Mouse (Mus musculus) forebrain, embryonic 11.5 days (tissue): ENCODE measurements at regions not wholly inside any gene's neighbourhood (a gene's known extent, or its start where the extent isn't known, plus 50 kb on each side); places are given as distances from the start of the nearest gene placed in this dataset.

Experiments used
- ATAC-seq: fragments of 200-750 bp; cut with Nextera tagmentation; replicated peaks from 2 replicates; pipeline ENCODE4 v1.8.0; 2017; ENCODE audit warnings: moderate TSS enrichment; ENCODE audit not compliant: low FRiP score
- DNase-seq: peaks from one replicate; pipeline ENCODE4 v3.0.0-alpha.2; 2017; ENCODE audit warnings: low spot score
- H3K27ac ChIP-seq: fragments of 300-500 bp; sonication (generic); 2 replicates; pipeline ENCODE4 v1.5.1; 2014; ENCODE audit warnings: low read depth, low read length
- H3K27me3 ChIP-seq: fragments of 300-500 bp; sonication (generic); 2 replicates; pipeline ENCODE4 v1.6.1; 2014; ENCODE audit warnings: mild to moderate bottlenecking, low read length, mixed read lengths; ENCODE audit not compliant: control insufficient read depth, insufficient read depth
- H3K36me3 ChIP-seq: fragments of 300-500 bp; sonication (generic); 2 replicates; pipeline ENCODE4 v1.6.1; 2014; ENCODE audit warnings: mild to moderate bottlenecking, low read length, moderate library complexity, mixed read lengths; ENCODE audit not compliant: control insufficient read depth, insufficient read depth
- H3K4me1 ChIP-seq: fragments of 300-500 bp; sonication (generic); replicated peaks from 2 replicates; pipeline ENCODE4 v1.6.1; 2014; ENCODE audit warnings: low read length, mixed read lengths; ENCODE audit not compliant: control insufficient read depth, insufficient read depth
- H3K4me2 ChIP-seq: fragments of 300-500 bp; sonication (generic); 2 replicates; pipeline ENCODE4 v1.6.1; 2014; ENCODE audit warnings: low read depth, mild to moderate bottlenecking, low read length, moderate library complexity, mixed read lengths; ENCODE audit not compliant: severe bottlenecking
- H3K4me3 ChIP-seq: fragments of 300-500 bp; sonication (generic); 2 replicates; pipeline ENCODE4 v1.5.1; 2014; ENCODE audit warnings: low read depth, low read length
- H3K9ac ChIP-seq: fragments of 300-500 bp; sonication (generic); 2 replicates; pipeline ENCODE4 v1.6.1; 2014; ENCODE audit warnings: low read length
- H3K9me3 ChIP-seq: fragments of 300-500 bp; sonication (generic); 2 replicates; pipeline ENCODE4 v1.6.1; 2016; ENCODE audit warnings: low read length, mixed read lengths; ENCODE audit not compliant: control insufficient read depth
- WGBS: fragments of 180-500 bp; shearing (Covaris S2); extraction: QIAGEN DNeasy Blood & Tissue Kit; methylation state at CpG from one replicate; pipeline ENCODE4 v1.1.7; 2014; 5-methylcytosine and 5-hydroxymethylcytosine counted together

DNA sequence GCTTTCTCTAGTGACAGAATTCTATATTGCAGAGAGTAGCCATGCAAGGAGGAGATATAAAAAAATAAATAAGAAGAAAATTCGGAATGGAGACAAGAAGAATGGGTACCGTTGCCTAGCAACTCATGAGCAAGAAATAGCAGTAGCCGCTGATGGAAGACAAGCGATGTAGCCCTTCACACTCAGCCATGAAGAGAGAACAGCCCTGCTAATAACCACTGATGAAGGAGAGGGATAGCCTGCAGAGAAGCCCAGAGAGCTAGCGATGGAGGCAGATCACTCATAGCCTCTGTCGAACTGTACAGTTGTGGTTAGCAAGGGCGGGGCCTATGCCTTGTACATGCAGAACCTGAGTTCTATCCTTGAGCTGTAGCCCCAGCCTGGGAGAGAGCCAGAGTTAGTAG, 118.4 kb upstream of the S1pr3 start:
- ATAC-seq (no peak), DNase-seq (no peak)
- no peak overlapping the region for H3K9ac ChIP-seq
- 88% methylated on average over 7 of the region's 7 CpGs for WGBS
- no peaks in the 10 kb centered on the region for H3K36me3 ChIP-seq
- no peak overlapping the region for H3K27ac ChIP-seq
- no peaks in the 10 kb centered on the region for H3K9me3 ChIP-seq
- no peaks in the 10 kb centered on the region for H3K27me3 ChIP-seq
- no peak overlapping the region for H3K4me3 ChIP-seq
- no peaks in the 10 kb centered on the region for H3K4me1 ChIP-seq
- H3K4me2 ChIP-seq, result no peak overlapping the region

GRCm38 (mm10) chr13:51290926-51291325, 117.5 kb upstream of the S1pr3 start:
- no peaks in the 10 kb centered on the region for H3K4me1 ChIP-seq

DNA sequence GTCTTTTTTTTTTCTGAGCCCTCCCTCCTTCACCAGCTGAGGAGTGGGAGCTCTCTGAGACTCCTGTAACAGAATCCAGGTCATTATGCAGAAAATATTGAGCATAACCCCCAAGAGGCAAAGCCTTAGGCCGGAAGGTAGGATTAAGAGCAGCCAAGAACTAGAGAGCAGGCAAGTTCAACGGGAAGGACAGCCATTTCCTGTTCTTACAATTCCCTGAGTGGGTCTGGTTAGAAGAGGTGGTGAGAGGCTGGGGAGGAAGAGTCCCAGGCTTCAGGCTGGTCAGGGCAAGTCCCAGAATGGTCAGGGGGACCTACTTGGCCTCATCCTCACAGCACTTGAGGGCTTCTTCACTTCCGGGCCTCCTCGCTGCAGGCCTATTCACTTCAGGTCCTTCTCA, 115.4 kb upstream of the S1pr3 start:
- Histone ChIP-seq H3K9me3 (no peaks in the 10 kb centered on the region), H3K9ac (no peak overlapping the region), H3K4me1 (peaks cover 4% of the 10 kb centered on the region; the same call in 1 of the 2 replicates), H3K27me3 (no peaks in the 10 kb centered on the region), H3K4me3 (no peak overlapping the region), H3K36me3 (no peaks in the 10 kb centered on the region), H3K27ac (no peak overlapping the region), H3K4me2 (no peak overlapping the region)
- DNase-seq, result no peak
- 86% methylated on average over 4 of the region's 4 CpGs for WGBS
- no peak for ATAC-seq

More at GRCm38 (mm10) chr13:51290926-51291325, 117.5 kb upstream of the S1pr3 start:
- no peaks in the 10 kb centered on the region for H3K9me3 ChIP-seq
- no peak overlapping the region for H3K9ac ChIP-seq
- no peaks in the 10 kb centered on the region for H3K27me3 ChIP-seq
- no peak for ATAC-seq
- 79% methylated on average over 6 of the region's 6 CpGs for WGBS
- H3K36me3 ChIP-seq, result no peaks in the 10 kb centered on the region
- no peak overlapping the region for H3K4me3 ChIP-seq
- H3K4me2 ChIP-seq, result no peak overlapping the region
- H3K27ac ChIP-seq, result no peak overlapping the region
- DNase-seq, result no peak

DNA sequence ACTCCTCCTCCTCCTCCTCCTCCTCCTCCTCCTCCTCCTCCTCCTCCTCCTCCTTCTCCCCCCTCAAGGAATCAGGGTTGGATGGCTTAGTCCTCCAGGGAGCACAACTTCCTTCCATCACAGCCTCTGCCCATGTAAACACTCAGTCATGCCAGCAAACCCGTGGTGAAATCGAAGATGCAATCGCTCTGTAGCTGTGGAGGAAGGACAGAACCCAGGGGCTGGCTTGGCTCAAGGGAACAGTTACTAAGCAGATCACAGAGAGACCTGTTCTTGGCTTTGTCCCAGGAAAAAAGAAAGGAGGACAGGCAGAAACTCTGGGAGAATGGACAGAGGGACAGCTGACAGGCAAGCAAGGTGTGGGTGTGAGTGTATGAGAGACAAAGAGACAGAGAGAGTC, 112.6 kb upstream of the S1pr3 start:
- H3K36me3 ChIP-seq, result no peaks in the 10 kb centered on the region
- H3K9me3 ChIP-seq, result no peaks in the 10 kb centered on the region
- 85% methylated on average over 3 of the region's 3 CpGs for WGBS
- no peak overlapping the region for H3K9ac ChIP-seq
- ATAC-seq (no peak), DNase-seq (no peak)
- no peak overlapping the region for H3K27ac ChIP-seq
- peaks cover 4% of the 10 kb centered on the region; the same call in 1 of the 2 replicates for H3K4me1 ChIP-seq
- H3K4me3 ChIP-seq, result no peak overlapping the region
- H3K27me3 ChIP-seq, result no peaks in the 10 kb centered on the region
- no peak overlapping the region for H3K4me2 ChIP-seq

GRCm38 (mm10) chr13:51297231-51297880, 111.1 kb upstream of the S1pr3 start:
- peaks cover 4% of the 10 kb centered on the region; the same call in 1 of the 2 replicates for H3K4me1 ChIP-seq
- H3K27me3 ChIP-seq, result no peaks in the 10 kb centered on the region
- 95% methylated on average over 13 of the region's 13 CpGs for WGBS
- H3K9ac ChIP-seq, result no peak overlapping the region
- no peak overlapping the region for H3K4me3 ChIP-seq
- no peaks in the 10 kb centered on the region for H3K9me3 ChIP-seq
- no peak overlapping the region for H3K27ac ChIP-seq
- H3K36me3 ChIP-seq, result no peaks in the 10 kb centered on the region
- no peak overlapping the region for H3K4me2 ChIP-seq
- ATAC-seq (no peak), DNase-seq (no peak)

DNA sequence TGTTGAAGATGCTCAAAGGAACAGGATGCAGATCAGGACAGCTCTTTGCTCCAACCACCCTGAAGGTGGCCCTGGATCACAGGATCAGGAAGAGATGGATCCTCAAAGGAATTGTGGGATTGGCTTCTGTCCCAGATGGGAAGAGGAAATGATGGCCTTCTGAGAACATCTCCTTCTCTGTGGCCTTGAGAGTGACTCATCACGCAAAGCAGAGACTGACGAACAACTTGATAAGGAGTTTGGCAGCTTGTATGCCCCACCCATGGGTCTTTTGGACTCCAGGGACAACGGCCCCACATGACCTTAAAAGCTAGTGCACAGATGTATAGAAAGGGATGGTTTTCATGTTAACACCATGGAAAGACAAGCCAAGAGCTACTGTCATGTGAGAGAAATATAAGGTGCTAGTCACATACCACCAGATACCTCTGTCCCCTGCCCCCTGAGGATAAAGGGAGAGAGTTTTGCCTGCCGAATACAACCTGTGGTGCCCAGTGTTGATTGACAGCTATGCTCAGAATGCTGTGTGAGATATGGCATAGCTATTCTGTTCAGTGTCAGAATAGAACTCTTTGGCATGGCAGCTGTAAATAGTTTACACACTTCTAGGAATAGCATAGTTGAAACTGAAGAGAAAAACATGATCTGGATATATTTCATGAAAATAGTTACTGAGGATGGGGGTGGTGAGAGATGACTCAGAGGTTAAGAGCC, 109.2 kb upstream of the S1pr3 start:
- Histone ChIP-seq H3K9me3 (no peaks in the 10 kb centered on the region), H3K4me3 (no peak overlapping the region), H3K27ac (no peak overlapping the region), H3K36me3 (no peaks in the 10 kb centered on the region), H3K9ac (no peak overlapping the region), H3K27me3 (no peaks in the 10 kb centered on the region), H3K4me1 (peaks cover 4% of the 10 kb centered on the region; the same call in 1 of the 2 replicates), H3K4me2 (no peak overlapping the region)
- no peak for ATAC-seq
- DNase-seq, result no peak
- WGBS, result 90% methylated on average over 4 of the region's 4 CpGs

GRCm38 (mm10) chr13:51301476-51301875, 107.0 kb upstream of the S1pr3 start:
- no peak overlapping the region for H3K4me2 ChIP-seq
- H3K4me1 ChIP-seq, result peaks cover 4% of the 10 kb centered on the region; the same call in 1 of the 2 replicates
- ATAC-seq (no peak), DNase-seq (no peak)
- no peak overlapping the region for H3K9ac ChIP-seq
- H3K4me3 ChIP-seq, result no peak overlapping the region
- no peaks in the 10 kb centered on the region for H3K9me3 ChIP-seq
- no peaks in the 10 kb centered on the region for H3K36me3 ChIP-seq
- WGBS, result 91% methylated on average over 7 of the region's 7 CpGs
- H3K27me3 ChIP-seq, result no peaks in the 10 kb centered on the region
- no peak overlapping the region for H3K27ac ChIP-seq

DNA sequence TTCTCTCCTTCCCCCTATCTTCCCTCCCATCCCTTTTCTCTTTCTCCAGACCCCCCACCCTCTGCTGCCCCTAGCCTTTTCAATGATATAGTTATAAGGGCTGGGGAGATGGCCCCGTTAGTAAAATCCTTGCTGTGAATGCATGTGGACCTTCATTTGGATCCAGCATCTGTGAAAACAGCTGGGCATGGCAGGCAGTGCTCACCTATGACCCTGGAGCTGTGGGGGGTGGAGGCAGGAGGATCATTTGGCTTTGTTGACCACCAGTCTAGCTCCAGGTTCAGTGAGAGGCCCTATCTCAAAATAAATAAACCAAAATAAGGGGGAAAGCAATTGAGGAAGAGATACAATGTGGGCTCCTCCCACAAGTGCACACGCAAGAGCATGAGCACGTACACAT, 105.3 kb upstream of the S1pr3 start:
- ATAC-seq, result no peak
- no peak overlapping the region for H3K27ac ChIP-seq
- no peak overlapping the region for H3K4me3 ChIP-seq
- no peaks in the 10 kb centered on the region for H3K27me3 ChIP-seq
- WGBS, result 62% methylated on average over 3 of the region's 3 CpGs
- H3K9me3 ChIP-seq, result no peaks in the 10 kb centered on the region
- H3K4me2 ChIP-seq, result no peak overlapping the region
- DNase-seq, result no peak
- H3K36me3 ChIP-seq, result no peaks in the 10 kb centered on the region
- H3K9ac ChIP-seq, result no peak overlapping the region
- no peaks in the 10 kb centered on the region for H3K4me1 ChIP-seq

- H3K36me3 ChIP-seq, result no peaks in the 10 kb centered on the region
- no peak overlapping the region for H3K4me3 ChIP-seq
- ATAC-seq (no peak), DNase-seq (no peak)
- H3K27ac ChIP-seq, result no peak overlapping the region
- no peak overlapping the region for H3K4me2 ChIP-seq
- no peaks in the 10 kb centered on the region for H3K4me1 ChIP-seq
- 57% methylated on average over 4 of the region's 4 CpGs for WGBS
- H3K9ac ChIP-seq, result no peak overlapping the region
- H3K27me3 ChIP-seq, result no peaks in the 10 kb centered on the region
- H3K9me3 ChIP-seq, result no peaks in the 10 kb centered on the region
These were observed 103.8 kb upstream of the S1pr3 start for GRCm38 (mm10) chr13:51304631-51305030.
